Mouse (Mus musculus): ENCODE data around the gene Mmp24.
"Not testable (repeated sequence)": the region's sequence is repeated elsewhere in the genome, so short reads cannot be mapped to it uniquely, and the experiment has no call there.

Gene Mmp24

DNA sequence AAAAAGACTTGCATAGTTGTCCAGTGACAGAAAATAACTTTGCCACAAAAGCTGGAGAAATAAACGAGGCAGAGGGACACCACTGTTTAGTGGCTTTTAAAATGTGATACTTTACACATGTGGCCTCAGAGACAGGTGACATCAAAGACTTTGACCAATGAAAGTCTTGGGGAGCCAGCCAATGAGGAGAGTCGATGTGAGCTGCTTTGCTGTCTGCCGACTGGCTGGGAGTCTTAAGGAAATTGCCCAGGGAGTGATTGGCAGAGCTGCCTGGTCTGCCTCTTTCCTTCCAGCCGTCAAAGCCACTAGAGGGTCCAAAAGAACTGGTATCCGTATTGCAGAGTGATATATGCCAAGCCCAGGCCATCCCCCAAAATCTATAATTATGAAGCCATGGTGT lies 39.7 kb downstream of the Mmp24 start:
- DNase-seq (ENCODE audit: low spot score), result no peak

DNA sequence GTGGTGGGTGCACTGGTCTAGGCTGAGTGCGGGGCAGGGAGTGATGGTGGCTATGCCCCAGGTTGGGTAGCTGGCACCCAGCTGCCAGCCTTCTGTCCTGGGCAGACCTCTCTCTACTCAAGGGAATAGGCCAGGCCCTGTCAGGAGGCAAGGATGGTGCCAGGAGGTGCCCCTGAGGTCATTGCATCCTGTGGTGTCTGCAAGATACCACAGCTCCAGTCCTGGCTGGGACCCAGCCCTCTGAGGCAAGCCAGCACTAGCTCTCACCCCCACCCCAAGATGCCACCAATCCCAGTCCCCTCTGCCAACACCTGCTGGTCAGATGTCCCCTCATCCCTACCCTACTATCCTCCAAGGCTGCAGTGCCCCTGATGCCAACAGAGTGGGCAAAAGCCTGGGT lies 41.0 kb downstream of the Mmp24 start:
- DNase-seq (ENCODE audit: low spot score), result no peak

DNA sequence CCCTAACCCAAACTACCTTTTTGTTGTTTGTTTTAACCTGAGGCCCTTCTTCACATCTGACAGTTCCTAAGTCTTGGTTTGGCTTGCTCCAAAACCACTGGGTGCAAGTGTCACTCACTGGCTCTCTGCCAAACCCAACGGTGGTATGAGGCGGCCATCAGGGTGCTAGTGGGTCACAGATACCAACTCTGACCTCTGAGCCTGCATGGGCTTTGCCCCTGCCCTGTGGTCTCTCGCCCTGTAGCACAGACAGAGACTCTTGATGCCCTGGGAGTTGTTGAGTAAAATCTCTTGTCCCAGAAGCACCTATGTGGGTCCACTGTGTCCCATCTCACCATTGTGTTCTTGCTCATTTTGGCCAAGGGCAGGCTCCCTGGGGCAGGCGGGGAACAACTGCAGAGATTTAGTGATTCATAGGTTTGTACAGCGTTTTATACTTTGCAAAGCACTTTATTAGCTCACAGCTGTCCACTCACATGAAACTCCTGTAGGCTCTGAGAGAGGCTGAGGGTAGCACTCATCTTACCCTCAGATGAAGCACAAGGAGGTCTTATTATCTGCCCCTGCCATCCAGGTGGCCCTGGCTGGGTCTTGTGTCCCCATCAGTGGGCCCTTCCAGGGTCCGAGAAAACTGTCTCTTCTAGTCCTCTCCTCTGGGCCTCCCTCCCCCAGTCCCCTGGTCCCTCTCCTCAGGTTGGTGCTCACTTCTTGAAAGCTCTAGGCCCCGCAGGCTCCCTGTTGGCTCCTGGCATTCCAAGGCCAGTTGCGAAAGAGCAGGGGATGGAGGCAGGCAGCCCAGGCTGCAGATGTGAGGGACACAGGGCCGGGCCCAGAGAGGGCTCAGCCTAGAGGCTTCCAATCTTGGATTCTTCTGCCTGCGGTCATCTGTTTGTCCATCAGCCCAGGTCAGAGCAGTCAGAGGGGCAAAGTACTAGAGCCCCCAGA lies 42.4 kb downstream of the Mmp24 start:
- no peak for DNase-seq (ENCODE audit: low spot score)

DNA sequence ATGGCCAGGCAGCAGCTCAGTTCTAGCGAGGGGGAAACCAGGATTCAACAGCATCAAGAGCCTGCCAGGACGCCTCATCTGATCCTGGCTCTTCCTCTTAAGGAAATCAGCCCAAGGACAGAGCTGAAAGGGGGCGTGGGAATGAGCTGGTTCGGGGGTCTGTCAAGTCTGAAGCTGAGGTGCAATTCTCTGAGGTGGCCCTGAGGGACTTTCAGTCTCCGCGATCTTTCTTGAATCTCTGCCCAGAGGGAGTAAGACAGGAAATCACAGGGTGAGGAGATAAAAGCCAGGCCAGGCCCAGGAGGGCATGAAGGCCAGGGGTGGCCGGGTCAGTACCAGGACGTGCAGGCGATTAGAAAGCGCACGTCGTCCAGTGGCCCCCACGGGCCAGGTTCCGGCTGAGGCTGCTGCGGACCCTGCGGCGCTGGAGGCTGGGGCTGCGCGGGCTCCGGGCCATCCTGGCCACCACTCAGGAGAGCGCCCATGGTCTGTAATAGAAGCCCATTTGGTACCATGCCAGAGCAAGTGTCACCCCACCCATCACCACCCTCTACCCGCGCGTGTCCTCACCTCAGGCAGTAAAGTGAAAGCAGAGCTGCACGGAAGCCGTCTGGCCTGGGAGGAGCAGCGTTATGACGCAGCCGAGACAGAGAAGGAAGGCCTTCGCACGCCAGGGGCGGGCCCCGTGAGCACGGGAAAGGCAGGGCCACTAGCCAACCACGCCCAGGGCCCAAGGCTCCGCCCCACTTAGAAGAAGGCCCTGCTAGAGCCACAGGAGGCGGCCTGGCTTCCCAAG lies 43.7 kb downstream of the Mmp24 start:
- DNase-seq (ENCODE audit: low spot score), result peak; percentile 96

DNA sequence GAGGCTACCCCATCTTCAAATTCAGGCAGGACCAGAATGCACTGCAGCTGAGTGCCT lies 44.1 kb downstream of the Mmp24 start, which contains the start of gene BC029722:
Gene BC029722 (minus strand): TSS at position 35 of the 57 bp plus-strand sequence.
- DNase-seq (ENCODE audit: low spot score), result no peak

DNA sequence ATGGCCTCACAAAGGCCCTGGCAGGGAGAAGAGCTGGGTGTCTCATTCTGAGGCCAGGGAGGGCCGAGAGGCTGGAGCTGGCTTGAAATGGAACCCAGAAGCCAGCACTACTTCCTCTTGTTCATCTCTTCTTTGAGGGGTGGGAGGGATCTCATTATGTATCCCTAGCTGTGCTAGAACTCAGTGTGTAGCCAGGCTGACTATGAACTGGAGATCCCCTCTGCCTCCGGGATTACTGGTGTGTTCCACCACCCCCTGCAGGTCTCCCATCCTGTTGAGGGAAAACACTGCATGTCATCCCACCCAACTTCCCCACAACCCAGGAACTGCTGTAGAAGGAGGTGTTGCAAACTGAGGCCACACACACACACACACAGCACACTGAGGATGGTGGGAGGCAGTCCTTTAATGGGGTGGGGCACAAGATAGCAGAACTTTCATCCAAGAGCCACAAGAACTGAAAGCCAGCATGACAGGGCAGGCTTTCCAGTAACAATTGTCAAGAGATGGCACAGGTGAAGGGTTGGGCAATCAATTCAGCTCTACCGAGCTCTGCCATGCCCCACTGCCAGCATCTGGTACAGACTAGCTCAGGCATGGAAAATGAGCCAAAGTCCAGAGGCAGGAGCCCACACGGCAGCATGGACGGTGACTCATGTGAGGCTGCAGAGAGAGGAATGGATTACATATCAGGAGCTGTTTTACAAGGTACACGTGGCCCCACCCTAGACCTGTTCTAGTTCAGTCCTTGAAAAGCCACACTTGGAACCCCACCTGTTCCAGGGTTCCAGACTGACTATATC lies 44.5 kb downstream of the Mmp24 start:
- no peak for DNase-seq (ENCODE audit: low spot score)

DNA sequence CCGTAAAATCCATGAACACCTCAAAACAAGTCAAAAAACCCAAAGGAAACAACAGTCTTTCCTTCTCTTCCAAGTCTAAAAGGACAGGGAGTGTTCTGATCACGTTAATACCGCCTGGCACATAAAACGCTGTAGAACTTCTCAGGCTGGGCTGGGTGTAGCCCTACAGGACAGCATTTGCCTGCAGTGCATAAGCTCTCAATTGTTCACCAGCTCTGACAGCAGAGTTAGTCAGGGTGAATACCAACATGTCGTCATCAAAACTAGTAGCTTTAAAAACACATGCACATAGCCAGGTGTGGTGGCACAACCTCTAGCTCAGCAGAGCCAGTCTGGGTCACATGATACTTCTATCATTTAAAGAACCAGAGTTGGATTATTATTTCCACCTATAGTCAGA lies 45.6 kb downstream of the Mmp24 start:
- DNase-seq (ENCODE audit: low spot score), result no peak

DNA sequence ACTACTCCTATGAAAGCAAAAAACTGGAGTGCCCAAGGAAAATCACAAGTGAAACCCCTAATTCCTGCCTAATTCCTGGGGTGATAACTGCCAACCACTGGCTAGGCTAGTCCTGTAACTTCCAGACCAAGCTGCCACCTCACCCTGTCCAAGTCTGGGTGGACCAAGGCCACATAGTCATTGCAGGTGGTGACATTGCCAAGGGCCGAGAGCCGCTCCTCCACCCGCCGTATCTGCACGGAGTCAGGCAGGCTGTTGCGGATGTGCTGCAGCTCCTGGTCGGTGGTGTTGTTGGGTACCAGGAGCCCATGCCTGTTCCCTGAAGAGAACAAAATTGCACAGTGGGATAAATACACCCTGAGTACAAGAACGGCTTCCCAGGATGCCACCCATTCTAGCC lies 48.6 kb downstream of the Mmp24 start:
- DNase-seq (ENCODE audit: low spot score), result no peak

DNA sequence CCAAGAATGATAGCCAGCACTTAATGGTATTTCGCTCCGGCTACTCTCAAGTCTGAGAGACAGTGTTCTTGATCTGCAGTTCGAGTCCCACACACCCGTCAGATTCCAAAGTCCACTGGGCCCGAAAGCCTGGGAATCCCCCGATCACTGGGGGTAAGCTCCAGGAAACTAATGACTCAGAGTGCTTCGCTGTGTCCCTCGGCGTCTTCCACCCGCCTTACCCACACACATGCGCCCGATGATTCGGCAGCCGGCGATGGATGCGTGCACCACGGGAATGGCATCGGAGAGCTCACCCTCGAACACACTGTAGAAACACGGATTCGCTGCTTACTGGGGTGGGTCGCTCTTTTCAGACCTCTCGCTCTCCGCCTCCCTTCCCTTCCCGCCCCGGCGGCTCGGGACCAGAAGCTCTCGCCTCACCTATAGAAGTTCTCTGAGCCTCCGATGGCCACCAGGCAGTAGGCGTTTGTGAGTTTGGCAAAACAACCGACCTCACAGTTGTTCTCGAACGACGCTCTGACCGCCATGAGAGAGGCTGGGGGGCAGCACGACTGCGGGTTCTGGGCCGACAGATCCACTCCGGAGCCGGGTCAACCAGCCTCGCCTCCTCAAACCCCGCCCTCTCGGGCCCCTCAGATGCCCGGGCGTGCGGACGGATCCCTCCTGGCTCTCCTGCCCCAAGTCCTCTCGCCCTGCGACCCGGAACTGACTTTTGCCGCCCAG lies 50.9 kb downstream of the Mmp24 start:
- DNase-seq (ENCODE audit: low spot score), result peak; percentile 20

DNA sequence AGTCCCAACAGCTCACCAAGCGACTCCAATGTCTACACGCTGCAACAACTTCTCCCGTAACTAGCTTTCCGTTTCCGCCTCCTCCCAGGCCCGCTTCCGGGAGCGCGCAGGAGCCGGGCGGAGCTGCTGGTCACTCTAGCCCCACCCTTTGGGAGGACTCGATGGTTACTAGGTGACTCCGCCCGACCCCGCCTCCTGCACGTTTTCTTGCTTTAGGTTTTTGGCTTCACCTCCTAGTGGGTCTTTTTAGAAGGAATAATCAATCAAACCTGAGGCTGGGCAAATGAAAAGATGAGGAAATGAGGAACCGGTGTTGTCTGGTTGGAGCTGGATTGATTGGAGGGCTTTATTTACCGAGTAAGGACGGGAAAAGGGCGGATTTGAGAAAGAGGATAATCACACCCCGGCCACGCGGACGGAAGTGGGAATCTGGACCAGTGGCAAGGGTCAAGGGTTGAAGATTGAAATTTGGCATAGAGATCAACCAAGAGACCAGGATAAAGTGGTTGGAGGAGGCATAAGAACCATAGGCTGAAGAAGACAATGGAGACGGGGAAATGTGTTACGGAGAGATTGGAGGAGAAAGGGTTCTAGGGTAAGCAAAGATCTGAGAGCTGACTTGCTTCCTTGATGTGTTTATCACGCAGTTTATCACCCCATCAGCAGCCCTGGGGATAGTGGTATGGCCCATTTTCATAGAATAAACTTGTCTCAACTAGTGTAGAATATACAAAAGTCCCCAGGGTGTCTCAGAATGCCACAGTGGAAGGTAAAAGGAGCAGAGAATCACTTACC lies 51.7 kb downstream of the Mmp24 start, which contains the start of gene Eif6:
Gene Eif6 (minus strand): TSS at position 296 of the 795 bp plus-strand sequence.
- DNase-seq (ENCODE audit: low spot score), result peak; percentile 96

DNA sequence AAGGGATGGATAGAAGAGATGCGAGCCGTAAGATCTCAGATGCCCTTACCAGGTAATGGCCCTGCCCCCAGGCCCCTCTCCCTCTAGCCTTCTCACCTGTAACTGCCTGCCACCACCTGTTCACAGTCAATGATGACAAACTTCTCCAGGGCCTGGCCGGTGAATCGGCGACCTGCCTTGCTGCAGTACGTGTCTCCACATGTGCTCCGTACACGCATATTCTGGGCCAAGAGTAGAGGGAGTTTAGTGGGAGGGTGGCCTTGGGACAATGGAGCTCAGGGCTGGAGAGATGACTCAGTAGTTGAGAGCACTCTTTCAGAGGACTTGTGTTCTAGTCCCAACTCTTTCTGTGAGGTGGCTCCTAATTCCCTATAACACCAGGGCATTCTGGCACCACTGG lies 55.7 kb downstream of the Mmp24 start:
- DNase-seq (ENCODE audit: low spot score), result no peak

DNA sequence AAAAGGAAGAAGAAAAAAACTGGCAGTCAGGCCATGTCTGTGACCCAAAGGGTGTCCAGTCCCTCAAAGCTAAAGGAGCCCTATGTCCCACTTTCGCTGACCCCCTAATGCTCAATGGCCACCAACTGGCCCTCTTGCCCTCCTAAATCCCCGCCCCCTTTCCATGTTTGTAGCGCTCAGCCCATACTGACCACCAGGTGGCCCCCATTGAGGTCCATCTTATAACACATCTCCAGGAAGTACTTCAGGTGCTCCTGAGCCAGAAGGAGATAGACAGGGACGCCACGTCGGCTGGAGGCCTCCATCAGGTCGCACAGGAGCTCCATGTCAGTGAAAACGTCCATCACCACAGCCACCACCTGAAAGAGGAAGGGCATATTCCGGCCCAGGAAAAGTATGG lies 56.2 kb downstream of the Mmp24 start:
- DNase-seq (ENCODE audit: low spot score), result peak; percentile 30

DNA sequence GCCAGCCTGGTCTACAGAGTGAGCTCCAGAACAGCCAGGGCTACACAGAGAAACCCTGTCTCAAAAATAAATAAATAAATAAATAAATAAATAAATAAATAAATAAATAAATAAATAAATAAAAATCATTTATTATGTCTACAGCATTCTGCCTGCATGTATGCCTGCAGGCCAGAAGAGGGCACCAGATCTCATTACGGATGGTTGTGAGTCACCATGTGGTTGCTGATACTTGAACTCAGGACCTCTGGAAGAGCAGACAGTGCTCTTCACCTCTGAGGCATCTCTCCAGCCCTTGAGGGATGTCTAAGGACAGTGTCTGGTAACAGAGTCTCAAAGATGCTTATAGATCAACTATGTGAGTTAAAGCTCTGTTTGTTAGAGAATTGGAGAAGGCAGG lies 56.9 kb downstream of the Mmp24 start:
- not testable (repeated sequence) for DNase-seq (ENCODE audit: low spot score)

DNA sequence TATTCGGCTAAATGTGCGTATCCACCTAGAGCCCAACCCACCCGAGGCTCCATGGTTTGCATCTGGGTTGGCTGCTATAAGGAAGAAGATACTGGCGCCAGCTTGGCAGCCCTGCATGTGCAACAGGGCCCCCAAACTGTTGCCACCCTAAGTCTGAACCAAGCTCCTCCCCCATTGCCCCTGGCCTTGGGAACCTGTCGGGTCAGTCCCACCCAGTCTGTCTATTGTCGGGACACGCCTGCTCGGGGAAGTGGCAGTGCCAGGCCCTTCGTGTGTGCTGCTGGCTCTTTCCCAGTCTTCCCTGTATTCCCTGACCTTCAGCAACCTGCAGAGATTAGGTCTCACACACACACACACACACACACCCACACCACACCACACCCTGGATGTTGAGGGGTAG lies 59.6 kb downstream of the Mmp24 start, which contains the start of gene Fam83c:
Gene Fam83c (minus strand): TSS at position 123 of the 400 bp plus-strand sequence.
- no peak for DNase-seq (ENCODE audit: low spot score)

DNA sequence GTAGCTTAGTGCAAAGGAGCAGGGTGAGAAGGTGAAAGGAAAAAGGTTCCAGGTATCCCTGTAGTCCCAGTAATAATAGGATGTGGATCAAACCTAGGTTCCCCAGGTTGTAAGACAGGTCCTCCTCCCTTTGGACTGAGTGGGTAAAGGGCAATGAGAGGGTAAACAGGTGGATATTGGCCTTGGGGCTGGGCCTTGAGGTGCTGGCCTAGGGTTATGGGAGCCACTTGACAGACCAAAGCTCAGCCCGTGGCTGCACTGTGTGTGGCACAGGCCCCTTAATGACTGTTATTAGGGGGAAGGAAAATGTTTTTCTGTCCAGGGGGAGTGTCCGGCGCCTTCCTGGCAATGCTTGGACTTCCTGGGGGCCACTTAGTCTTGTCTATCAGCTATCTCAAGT lies 62.8 kb downstream of the Mmp24 start:
- DNase-seq (ENCODE audit: low spot score), result no peak

DNA sequence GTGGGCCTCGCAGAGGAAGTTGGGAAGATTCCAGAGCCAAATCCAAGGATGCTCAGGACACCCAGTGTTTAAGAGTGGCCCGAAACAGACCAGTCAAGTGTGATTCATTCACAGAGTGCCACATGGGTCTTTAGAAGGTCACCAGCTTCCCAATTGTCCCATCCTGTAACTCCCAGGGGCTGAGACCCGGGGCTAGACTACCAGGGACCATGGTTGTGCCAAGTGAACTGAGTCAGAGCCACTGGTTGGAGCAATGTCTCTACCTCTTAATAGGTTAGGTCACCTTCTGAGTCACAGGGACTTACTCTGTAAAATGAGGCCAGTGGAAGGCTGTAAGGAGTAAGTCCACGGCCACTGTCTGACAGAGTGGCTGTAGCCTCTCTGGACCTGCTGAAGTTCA lies 63.8 kb downstream of the Mmp24 start:
- DNase-seq (ENCODE audit: low spot score), result no peak

DNA sequence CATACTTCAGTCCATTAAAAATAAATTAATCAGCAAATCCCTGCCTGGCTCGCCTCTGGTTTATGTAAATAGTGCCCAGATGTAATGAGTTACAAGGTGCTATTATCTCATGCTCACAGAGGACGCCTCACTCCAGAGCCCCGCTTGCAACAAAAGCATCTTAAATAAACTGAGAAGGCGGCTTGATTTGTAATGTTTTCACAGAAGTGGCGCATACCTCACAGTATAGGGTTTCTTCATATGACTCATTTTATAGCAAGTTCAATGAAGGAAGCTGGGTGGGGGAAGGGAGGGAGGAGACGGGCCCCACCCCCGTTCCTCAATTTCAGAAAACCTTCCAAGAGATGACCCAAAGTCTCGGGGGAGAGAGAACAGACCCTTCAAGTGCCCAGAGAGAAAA lies 71.8 kb downstream of the Mmp24 start:
- DNase-seq (ENCODE audit: low spot score), result no peak

DNA sequence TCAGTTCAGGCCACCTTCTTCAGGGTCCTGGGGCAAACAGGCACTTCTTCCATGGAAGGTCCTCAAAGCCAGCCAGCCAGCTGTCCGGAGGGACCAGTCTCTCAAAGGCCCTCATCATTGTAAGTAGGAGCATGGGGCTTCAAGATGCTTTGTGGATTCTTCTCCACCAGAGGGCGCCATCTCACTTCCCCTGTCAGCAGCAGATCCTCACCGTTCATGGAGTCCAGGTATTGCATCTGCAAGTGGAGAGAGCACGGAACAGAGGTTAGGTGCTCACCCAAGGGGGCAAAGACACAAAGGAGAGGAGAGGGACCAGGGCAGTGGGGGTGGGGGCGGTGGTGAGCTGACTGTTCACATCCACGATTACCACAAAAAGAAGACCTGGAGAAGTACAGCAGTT lies 73.1 kb downstream of the Mmp24 start:
- DNase-seq (ENCODE audit: low spot score), result peak; percentile 87

DNA sequence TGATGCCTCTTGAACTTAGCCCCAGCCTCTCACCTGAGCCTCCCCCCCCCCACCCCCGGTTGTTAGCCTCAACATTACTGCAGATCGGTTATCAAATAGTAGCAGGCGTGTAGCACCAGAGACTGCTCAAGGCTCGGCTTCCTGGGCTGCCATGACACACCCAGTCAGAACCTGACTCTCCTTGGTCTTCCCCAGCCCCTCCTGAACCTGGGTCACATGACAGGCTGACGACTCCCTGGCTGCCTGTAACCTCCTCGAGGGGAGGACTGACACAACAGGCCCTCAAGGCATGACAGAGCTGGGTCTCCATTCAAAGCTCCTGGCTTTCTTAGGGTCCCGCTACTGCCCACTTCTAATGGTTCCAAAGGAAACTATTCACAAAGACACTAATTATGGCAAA lies 74.3 kb downstream of the Mmp24 start:
- DNase-seq (ENCODE audit: low spot score), result no peak

DNA sequence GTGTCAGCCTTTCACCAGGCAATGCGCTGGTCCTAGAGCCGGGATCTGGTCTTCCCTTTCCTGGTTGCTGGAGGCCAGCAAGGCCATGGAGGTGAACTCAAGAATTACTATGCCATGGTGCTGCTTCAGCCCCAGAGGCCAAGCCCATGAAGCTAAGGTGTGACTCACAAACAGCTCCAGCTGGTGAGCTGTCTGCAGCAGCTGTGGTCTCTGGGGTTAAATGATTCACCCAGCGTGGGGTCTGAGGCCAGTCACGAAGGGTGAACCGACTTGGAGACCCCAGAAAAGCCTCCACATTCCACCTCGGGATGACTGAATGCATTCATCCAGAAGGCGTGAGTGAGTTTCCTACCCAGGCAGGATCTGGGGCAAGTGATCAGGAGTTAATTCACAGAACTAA lies 75.0 kb downstream of the Mmp24 start:
- DNase-seq (ENCODE audit: low spot score), result no peak

DNA sequence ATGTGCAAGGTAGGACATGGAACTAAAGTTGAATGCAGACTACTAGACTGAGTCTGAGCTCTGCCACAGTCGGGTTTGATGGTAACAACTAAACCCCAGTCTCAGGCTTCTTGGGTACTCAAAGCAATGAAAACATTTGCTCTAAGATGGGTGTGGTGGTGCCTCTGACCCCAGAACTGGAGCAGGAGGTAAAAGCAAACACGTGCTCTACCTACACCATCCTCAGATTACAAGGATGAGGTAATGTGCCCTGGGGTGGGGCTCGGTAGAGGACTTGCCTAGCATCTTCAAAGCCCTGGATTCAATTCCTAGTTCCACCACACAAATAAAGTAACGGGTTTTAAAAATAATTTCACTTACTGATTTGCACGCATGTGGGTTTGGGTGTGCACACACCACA lies 77.4 kb downstream of the Mmp24 start:
- no peak for DNase-seq (ENCODE audit: low spot score)

Measured in embryo, embryonic 10 days (tissue).